ENCODE assay signal across 11 mouse cellular contexts in the genomic region with DNA sequence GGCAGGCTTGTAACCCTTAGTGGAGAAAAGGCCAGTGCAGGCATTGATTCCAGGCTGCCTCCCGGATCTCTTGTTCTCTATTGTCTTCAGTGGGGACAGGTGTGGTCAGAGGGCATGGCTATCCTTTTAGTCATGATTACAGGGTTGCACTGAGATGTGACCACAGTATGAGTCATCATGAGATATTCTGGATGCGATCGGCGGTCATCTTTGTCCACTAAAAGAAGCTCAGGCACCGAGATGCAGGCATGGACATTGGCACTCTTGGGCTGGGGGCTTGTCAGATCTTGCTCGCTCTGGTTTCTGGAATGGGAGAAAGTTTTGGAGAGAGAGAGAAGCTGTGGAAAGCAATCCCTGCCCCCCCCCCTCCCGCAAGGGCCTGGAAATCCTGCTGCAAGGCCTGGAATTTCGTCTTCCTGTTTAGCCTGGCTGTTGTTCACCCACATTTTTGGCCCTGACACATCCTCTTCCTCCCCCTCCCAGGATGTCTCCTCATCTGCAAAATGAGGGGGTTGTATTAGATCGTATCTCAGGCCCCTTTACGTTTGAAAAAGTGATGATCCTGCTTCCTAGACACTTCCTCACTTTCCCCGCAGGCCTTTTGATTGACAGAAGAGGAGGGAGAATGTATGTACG. TPM values are rescaled to one million over a fixed set of nuclear protein-coding genes. Genes with fewer than 3 reads are reported as not detected.
DNase-seq lines count a peak whose midpoint lies in the region; ATAC-seq and TF ChIP-seq lines count a peak whose summit lies in the region.
"Had no signal": no experiment of that assay in that cellular context is flagged by ENCODE, and none has a peak within 500 bp of the region (broad histone marks: within the 10 kb centered on the region; RNA-seq: fewer than 3 reads in every experiment).

No protein-coding gene starts in this region.

- H3K27me3 ChIP-seq in heart, embryonic 13.5 days (replicated peaks): no peaks in the 10 kb centered on the region
- H3K27me3 ChIP-seq in lung, embryonic 16.5 days (ENCODE audit: control insufficient read depth, insufficient read depth, low read depth, low read length): no peaks in the 10 kb centered on the region
- H3K27me3 ChIP-seq: liver, embryonic 15.5 days; neural tube, embryonic 12.5 days had no signal

- DNase-seq in gastrocnemius, adult 2 months: peak; percentile 25
- DNase-seq in gastrocnemius, postnatal 14 days: no peak
- peak; percentile 55 for DNase-seq in MN1 (ENCODE audit: low spot score)
- no peak for DNase-seq in cerebellum, adult 9-11 months
- DNase-seq in spleen, adult 18-20 months: no peak
- DNase-seq in cerebellum, postnatal 10 days: no peak

- H3K9ac ChIP-seq in heart, embryonic 13.5 days: 0 out of 2 replicates have a peak overlapping the region, but pooled peaks have one; percentile 15
- no peak overlapping the region for H3K9ac ChIP-seq in lung, embryonic 16.5 days (ENCODE audit: low read length)
- H3K9ac ChIP-seq: liver, embryonic 15.5 days; neural tube, embryonic 12.5 days had no signal

- no peak overlapping the region for H3K4me3 ChIP-seq in gastrocnemius, adult 2 months
- H3K4me3 ChIP-seq in heart, embryonic 13.5 days: no peak overlapping the region
- H3K4me3 ChIP-seq in lung, embryonic 16.5 days (ENCODE audit: low read length): no peak overlapping the region
- H3K4me3 ChIP-seq: liver, embryonic 15.5 days; neural tube, embryonic 12.5 days had no signal

- H3K4me1 ChIP-seq in heart, embryonic 13.5 days: peaks cover 51% of the 10 kb centered on the region
- peaks cover 31% of the 10 kb centered on the region for H3K4me1 ChIP-seq in lung, embryonic 16.5 days (replicated peaks; ENCODE audit: control insufficient read depth, insufficient read depth, low read length)

- 44% methylated on average over 12 of the region's 12 CpGs for WGBS in heart, embryonic 13.5 days
- WGBS in lung, embryonic 16.5 days: 58% methylated on average over 12 of the region's 12 CpGs

- intact Hi-C loops in gastrocnemius, adult 2 months (cut with DNase I): no loop called here
- intact Hi-C loops in gastrocnemius, postnatal 14 days (cut with DNase I; ENCODE audit: low total_unique reads): no loop called here

- no peak overlapping the region for H3K4me2 ChIP-seq in heart, embryonic 13.5 days
- H3K4me2 ChIP-seq in lung, embryonic 16.5 days (ENCODE audit: low read depth, low read length): no peak overlapping the region
- H3K4me2 ChIP-seq: liver, embryonic 15.5 days; neural tube, embryonic 12.5 days had no signal

- H3K9me3 ChIP-seq in heart, embryonic 13.5 days: no peaks in the 10 kb centered on the region
- H3K9me3 ChIP-seq in lung, embryonic 16.5 days (ENCODE audit: control insufficient read depth, low read length): no peaks in the 10 kb centered on the region
- H3K9me3 ChIP-seq: liver, embryonic 15.5 days; neural tube, embryonic 12.5 days had no signal

- ATAC-seq in heart, embryonic 13.5 days (ENCODE audit: extremely low read depth, insufficient number of reproducible peaks, low FRiP score, low TSS enrichment): no peak
- no peak for ATAC-seq in lung, embryonic 16.5 days (ENCODE audit: low read depth)

- peak overlapping the region; percentile 90 for H3K27ac ChIP-seq in gastrocnemius, adult 2 months
- H3K27ac ChIP-seq in heart, embryonic 13.5 days (replicated peaks): peak overlapping the region; percentile 48
- H3K27ac ChIP-seq in lung, embryonic 16.5 days (ENCODE audit: low read length): peak overlapping the region; percentile 60
- H3K27ac ChIP-seq: liver, embryonic 15.5 days; neural tube, embryonic 12.5 days had no signal

- no peak for TF ChIP-seq CTCF in gastrocnemius, adult 2 months (IDR thresholded peaks at IDR 0.05)

- no peaks in the 10 kb centered on the region for H3K36me3 ChIP-seq in heart, embryonic 13.5 days
- no peaks in the 10 kb centered on the region for H3K36me3 ChIP-seq in lung, embryonic 16.5 days (ENCODE audit: control insufficient read depth, insufficient read depth, low read length)
- H3K36me3 ChIP-seq: liver, embryonic 15.5 days; neural tube, embryonic 12.5 days had no signal

RNA-seq across cellular contexts. Expression of gene Scgb1a1, which starts 13.9 kb away (rescaled TPM):
- not detected for total RNA-seq in gastrocnemius, adult 2 months (2021)
- total RNA-seq in gastrocnemius, postnatal 14 days (2021): not detected
- not detected in 2 replicates for polyA plus RNA-seq in heart, embryonic 13.5 days (2015; fragmentation: Nextera tagmentation; extraction: Ambion mirVana)
- 25.3 and 50.5 TPM in 2 replicates for polyA plus RNA-seq in lung, embryonic 16.5 days (2015; fragmentation: Nextera tagmentation; extraction: Ambion mirVana)
- total RNA-seq: adrenal gland, postnatal 36 days had no signal
- polyA plus RNA-seq: liver, embryonic 15.5 days; neural tube, embryonic 12.5 days had no signal

Comparison
In these comparisons a context has a peak if more than half of its experiments do, and no peak if none do; other contexts are left out.
1. DNase-seq: peak in gastrocnemius, adult 2 months (single experiment) and MN1 (single experiment); none in gastrocnemius, postnatal 14 days (single experiment), cerebellum, adult 9-11 months (single experiment), spleen, adult 18-20 months (0 of 2) and cerebellum, postnatal 10 days (0 of 2).
2. Peak in every context shown above with its lines, with median percentiles within 50 percentile points of each other: H3K27ac ChIP-seq.